Mouse (Mus musculus): ENCODE results near the gene Colca2. TPM values are rescaled to one million over a fixed set of nuclear protein-coding genes. Genes with fewer than 3 reads are reported as not detected.

Colca2 gene
- polyA plus RNA-seq, 1 experiment from 2014 or later = 0.62 TPM

- ATAC-seq (ENCODE audit: low FRiP score) = no peak
- no peak overlapping the region for H3K27ac ChIP-seq
- H3K4me2 ChIP-seq (replicated peaks) = no peak overlapping the region
- no peaks in the 10 kb centered on the region for H3K4me1 ChIP-seq (replicated peaks; ENCODE audit: control insufficient read depth, insufficient read depth, low read length)
- no peak overlapping the region for H3K9ac ChIP-seq
- no peaks in the 10 kb centered on the region for H3K27me3 ChIP-seq (ENCODE audit: control insufficient read depth, insufficient read depth, low read length)
- WGBS = 61% methylated on average over 18 of the region's 18 CpGs
- H3K36me3 ChIP-seq (replicated peaks; ENCODE audit: control insufficient read depth, insufficient read depth) = no peaks in the 10 kb centered on the region
- DNase-seq (ENCODE audit: low spot score) = peak; percentile 33
- H3K9me3 ChIP-seq (ENCODE audit: control insufficient read depth, low read length) = no peaks in the 10 kb centered on the region
- no peak overlapping the region for H3K4me3 ChIP-seq (replicated peaks; ENCODE audit: low read length)
Observed at GRCm38 (mm10) chr9:51312554-51313317, 34.4 kb upstream of the Colca2 start.

GRCm38 (mm10) chr9:51310515-51310914 lies 32.1 kb upstream of the Colca2 start:
- Histone ChIP-seq H3K9ac (no peak overlapping the region), H3K4me1 (replicated peaks; ENCODE audit: control insufficient read depth, insufficient read depth, low read length) (no peaks in the 10 kb centered on the region), H3K27ac (no peak overlapping the region), H3K9me3 (ENCODE audit: control insufficient read depth, low read length) (no peaks in the 10 kb centered on the region), H3K4me3 (replicated peaks; ENCODE audit: low read length) (no peak overlapping the region), H3K36me3 (replicated peaks; ENCODE audit: control insufficient read depth, insufficient read depth) (no peaks in the 10 kb centered on the region), H3K27me3 (ENCODE audit: control insufficient read depth, insufficient read depth, low read length) (no peaks in the 10 kb centered on the region), H3K4me2 (replicated peaks) (no peak overlapping the region)
- DNase-seq (ENCODE audit: low spot score) (no peak), ATAC-seq (ENCODE audit: low FRiP score) (no peak)
- 87% methylated on average over 7 of the region's 7 CpGs for WGBS

- no peak overlapping the region for H3K4me2 ChIP-seq (replicated peaks)
- DNase-seq (ENCODE audit: low spot score) (no peak), ATAC-seq (ENCODE audit: low FRiP score) (no peak)
- 93% methylated on average over 3 of the region's 3 CpGs for WGBS
- no peaks in the 10 kb centered on the region for H3K36me3 ChIP-seq (replicated peaks; ENCODE audit: control insufficient read depth, insufficient read depth)
- H3K4me3 ChIP-seq (replicated peaks; ENCODE audit: low read length) = no peak overlapping the region
- H3K4me1 ChIP-seq (replicated peaks; ENCODE audit: control insufficient read depth, insufficient read depth, low read length) = no peaks in the 10 kb centered on the region
- H3K9ac ChIP-seq = no peak overlapping the region
- H3K27me3 ChIP-seq (ENCODE audit: control insufficient read depth, insufficient read depth, low read length) = no peaks in the 10 kb centered on the region
- no peaks in the 10 kb centered on the region for H3K9me3 ChIP-seq (ENCODE audit: control insufficient read depth, low read length)
- H3K27ac ChIP-seq = no peak overlapping the region
Observed at GRCm38 (mm10) chr9:51306351-51306750, 28.0 kb upstream of the Colca2 start.

GRCm38 (mm10) chr9:51305146-51305545 lies 26.8 kb upstream of the Colca2 start:
- no peaks in the 10 kb centered on the region for H3K36me3 ChIP-seq (replicated peaks; ENCODE audit: control insufficient read depth, insufficient read depth)
- WGBS = 73% methylated on average over 3 of the region's 3 CpGs
- DNase-seq (ENCODE audit: low spot score) = no peak

GRCm38 (mm10) chr9:51303980-51304379 lies 25.6 kb upstream of the Colca2 start:
- H3K4me3 ChIP-seq (replicated peaks; ENCODE audit: low read length) = no peak overlapping the region
- H3K4me1 ChIP-seq (replicated peaks; ENCODE audit: control insufficient read depth, insufficient read depth, low read length) = no peaks in the 10 kb centered on the region
- H3K9me3 ChIP-seq (ENCODE audit: control insufficient read depth, low read length) = no peaks in the 10 kb centered on the region
- no peak for DNase-seq (ENCODE audit: low spot score)
- WGBS = 79% methylated on average over 5 of the region's 5 CpGs
- H3K4me2 ChIP-seq (replicated peaks) = no peak overlapping the region
- no peaks in the 10 kb centered on the region for H3K36me3 ChIP-seq (replicated peaks; ENCODE audit: control insufficient read depth, insufficient read depth)
- no peaks in the 10 kb centered on the region for H3K27me3 ChIP-seq (ENCODE audit: control insufficient read depth, insufficient read depth, low read length)
- no peak overlapping the region for H3K9ac ChIP-seq
- no peak overlapping the region for H3K27ac ChIP-seq
- no peak for ATAC-seq (ENCODE audit: low FRiP score)

More at GRCm38 (mm10) chr9:51305146-51305545, 26.8 kb upstream of the Colca2 start:
- H3K9me3 ChIP-seq (ENCODE audit: control insufficient read depth, low read length) = no peaks in the 10 kb centered on the region
- H3K4me3 ChIP-seq (replicated peaks; ENCODE audit: low read length) = no peak overlapping the region
- no peak overlapping the region for H3K27ac ChIP-seq
- H3K9ac ChIP-seq = no peak overlapping the region
- ATAC-seq (ENCODE audit: low FRiP score) = no peak
- no peaks in the 10 kb centered on the region for H3K4me1 ChIP-seq (replicated peaks; ENCODE audit: control insufficient read depth, insufficient read depth, low read length)
- no peaks in the 10 kb centered on the region for H3K27me3 ChIP-seq (ENCODE audit: control insufficient read depth, insufficient read depth, low read length)
- H3K4me2 ChIP-seq (replicated peaks) = no peak overlapping the region

- H3K9me3 ChIP-seq (ENCODE audit: control insufficient read depth, low read length) = no peaks in the 10 kb centered on the region
- no peaks in the 10 kb centered on the region for H3K4me1 ChIP-seq (replicated peaks; ENCODE audit: control insufficient read depth, insufficient read depth, low read length)
- no peak overlapping the region for H3K4me3 ChIP-seq (replicated peaks; ENCODE audit: low read length)
- no peak overlapping the region for H3K9ac ChIP-seq
- no peak overlapping the region for H3K27ac ChIP-seq
- DNase-seq (ENCODE audit: low spot score) (no peak), ATAC-seq (ENCODE audit: low FRiP score) (no peak)
- 78% methylated on average over 8 of the region's 8 CpGs for WGBS
- no peaks in the 10 kb centered on the region for H3K36me3 ChIP-seq (replicated peaks; ENCODE audit: control insufficient read depth, insufficient read depth)
- H3K4me2 ChIP-seq (replicated peaks) = no peak overlapping the region
- H3K27me3 ChIP-seq (ENCODE audit: control insufficient read depth, insufficient read depth, low read length) = no peaks in the 10 kb centered on the region
Observed at GRCm38 (mm10) chr9:51293541-51293940, 15.2 kb upstream of the Colca2 start.

- Histone ChIP-seq H3K9ac (no peak overlapping the region), H3K36me3 (replicated peaks; ENCODE audit: control insufficient read depth, insufficient read depth) (no peaks in the 10 kb centered on the region), H3K4me3 (replicated peaks; ENCODE audit: low read length) (no peak overlapping the region), H3K27me3 (ENCODE audit: control insufficient read depth, insufficient read depth, low read length) (no peaks in the 10 kb centered on the region), H3K4me1 (replicated peaks; ENCODE audit: control insufficient read depth, insufficient read depth, low read length) (no peaks in the 10 kb centered on the region), H3K9me3 (ENCODE audit: control insufficient read depth, low read length) (no peaks in the 10 kb centered on the region), H3K27ac (no peak overlapping the region), H3K4me2 (replicated peaks) (no peak overlapping the region)
- ATAC-seq (ENCODE audit: low FRiP score) (peak; percentile 73; the same call in 1 of the 2 replicates), DNase-seq (ENCODE audit: low spot score) (peak; percentile 95)
- 33% methylated on average over 4 of the region's 4 CpGs for WGBS
Observed at GRCm38 (mm10) chr9:51292674-51293073, 14.3 kb upstream of the Colca2 start.

- H3K4me2 ChIP-seq (replicated peaks) = no peak overlapping the region
- no peaks in the 10 kb centered on the region for H3K36me3 ChIP-seq (replicated peaks; ENCODE audit: control insufficient read depth, insufficient read depth)
- no peak overlapping the region for H3K9ac ChIP-seq
- H3K9me3 ChIP-seq (ENCODE audit: control insufficient read depth, low read length) = no peaks in the 10 kb centered on the region
- DNase-seq (ENCODE audit: low spot score) (no peak), ATAC-seq (ENCODE audit: low FRiP score) (no peak)
- WGBS = 84% methylated on average over 4 of the region's 4 CpGs
- H3K4me3 ChIP-seq (replicated peaks; ENCODE audit: low read length) = no peak overlapping the region
- H3K27me3 ChIP-seq (ENCODE audit: control insufficient read depth, insufficient read depth, low read length) = no peaks in the 10 kb centered on the region
- H3K4me1 ChIP-seq (replicated peaks; ENCODE audit: control insufficient read depth, insufficient read depth, low read length) = no peaks in the 10 kb centered on the region
- H3K27ac ChIP-seq = no peak overlapping the region
Observed at GRCm38 (mm10) chr9:51290980-51291379, 12.6 kb upstream of the Colca2 start.

- Histone ChIP-seq H3K36me3 (replicated peaks; ENCODE audit: control insufficient read depth, insufficient read depth) (no peaks in the 10 kb centered on the region), H3K27me3 (ENCODE audit: control insufficient read depth, insufficient read depth, low read length) (no peaks in the 10 kb centered on the region), H3K4me3 (replicated peaks; ENCODE audit: low read length) (no peak overlapping the region), H3K9me3 (ENCODE audit: control insufficient read depth, low read length) (no peaks in the 10 kb centered on the region), H3K4me1 (replicated peaks; ENCODE audit: control insufficient read depth, insufficient read depth, low read length) (no peaks in the 10 kb centered on the region), H3K27ac (no peak overlapping the region), H3K9ac (no peak overlapping the region), H3K4me2 (replicated peaks) (no peak overlapping the region)
- ATAC-seq (ENCODE audit: low FRiP score) = no peak
- WGBS = 62% methylated on average over 2 of the region's 2 CpGs
- DNase-seq (ENCODE audit: low spot score) = no peak
Observed at GRCm38 (mm10) chr9:51286079-51286478, 7.7 kb upstream of the Colca2 start.

All from hindbrain, embryonic 14.5 days (tissue).